Mouse (Mus musculus) lung, postnatal 0 days (tissue): ENCODE measurements around the gene Fars2. TPM values are rescaled to one million over a fixed set of nuclear protein-coding genes. Genes with fewer than 3 reads are reported as not detected.
A peak's percentile ranks its signal among the peaks of the same experiment; 100 is the strongest.

ENCODE experiments used
- ATAC-seq: fragments of 200-750 bp; cut with Nextera tagmentation; 2 replicates; pipeline ENCODE4 v1.8.0; 2017; ENCODE audit warnings: moderate library complexity
- DNase-seq: peaks from one replicate; pipeline ENCODE4 v3.0.0-alpha.2; 2016; ENCODE audit warnings: low spot score
- H3K27ac ChIP-seq: fragments of 300-500 bp; sonication (generic); 2 replicates; pipeline ENCODE4 v1.5.1; 2014; ENCODE audit warnings: antibody characterized with exemption, mild to moderate bottlenecking, low read length, mixed read lengths
- H3K27me3 ChIP-seq: fragments of 300-500 bp; sonication (generic); replicated peaks from 2 replicates; pipeline ENCODE4 v1.6.1; 2014; ENCODE audit warnings: low read length, mixed read lengths; ENCODE audit not compliant: insufficient read depth
- H3K36me3 ChIP-seq: fragments of 300-500 bp; sonication (generic); 2 replicates; pipeline ENCODE4 v1.6.1; 2014; ENCODE audit warnings: low read length, mixed read lengths; ENCODE audit not compliant: insufficient read depth
- H3K4me1 ChIP-seq: fragments of 300-500 bp; sonication (generic); 2 replicates; pipeline ENCODE4 v1.6.1; 2014; ENCODE audit warnings: antibody characterized with exemption, low read depth, low read length, mixed read lengths; ENCODE audit not compliant: insufficient read depth
- H3K4me2 ChIP-seq: fragments of 300-500 bp; sonication (generic); replicated peaks from 2 replicates; pipeline ENCODE4 v1.6.1; 2014; ENCODE audit warnings: low read depth, mild to moderate bottlenecking, low read length, moderate library complexity, mixed read lengths
- H3K4me3 ChIP-seq: fragments of 300-500 bp; sonication (generic); 2 replicates; pipeline ENCODE4 v1.5.1; 2014; ENCODE audit warnings: low read depth, low read length
- H3K9ac ChIP-seq: fragments of 300-500 bp; sonication (generic); replicated peaks from 2 replicates; pipeline ENCODE4 v1.6.1; 2014; ENCODE audit warnings: low read depth, mild to moderate bottlenecking
- H3K9me3 ChIP-seq: fragments of 300-500 bp; sonication (generic); 2 replicates; pipeline ENCODE4 v1.6.1; 2016; ENCODE audit warnings: low read length, mixed read lengths
- CTCF ChIP-seq: IDR thresholded peaks from 2 replicates; pipeline ENCODE4 v1.5.1; 2016; ENCODE audit warnings: antibody characterized with exemption, mild to moderate bottlenecking
- EP300 ChIP-seq: IDR thresholded peaks from 2 replicates; pipeline ENCODE4 v1.6.1; 2016; ENCODE audit warnings: antibody characterized with exemption, mild to moderate bottlenecking, control low read depth
- WGBS: fragments of 180-500 bp; shearing (Covaris S2); extraction: QIAGEN DNeasy Blood & Tissue Kit; methylation state at CpG from one replicate; pipeline ENCODE4 v1.1.7; 2014; 5-methylcytosine and 5-hydroxymethylcytosine counted together
- polyA plus RNA-seq: library from polyadenylated mRNA; unstranded; fragments of >200 nt; fragmentation: Nextera tagmentation; extraction: Ambion mirVana; gene quantifications from 2 replicates; pipeline ENCODE4 v1.2.1, GENCODE M21; 2015

The Fars2 gene
- polyA plus RNA-seq, 1 experiment from 2014 or later = 33.2 TPM

DNA sequence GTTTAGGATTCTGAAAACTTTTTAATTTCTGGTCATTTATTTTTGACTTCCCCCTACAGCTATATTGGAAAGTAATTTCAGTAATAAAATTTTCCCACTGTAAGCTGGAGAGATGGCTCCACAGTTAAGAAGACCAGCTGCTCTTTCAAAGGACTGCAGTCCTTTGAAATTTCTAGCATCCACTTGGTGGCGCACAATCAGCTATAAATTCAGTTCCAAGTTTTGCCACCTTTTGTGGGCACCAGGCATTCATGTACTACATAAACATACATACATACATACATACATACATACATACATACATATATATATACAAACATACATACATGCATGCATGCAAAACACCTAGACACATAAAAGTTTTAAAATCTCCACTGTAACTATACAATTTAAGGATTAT, 153.7 kb downstream of the Fars2 start:
- Histone ChIP-seq H3K4me3 (no peak overlapping the region), H3K36me3 (no peaks in the 10 kb centered on the region), H3K27ac (no peak overlapping the region), H3K9me3 (no peaks in the 10 kb centered on the region), H3K9ac (no peak overlapping the region), H3K4me2 (no peak overlapping the region), H3K27me3 (no peaks in the 10 kb centered on the region), H3K4me1 (no peaks in the 10 kb centered on the region)
- no peak for TF ChIP-seq EP300
- TF ChIP-seq CTCF = no peak
- WGBS = 90% methylated on average over 1 of the region's 1 CpGs
- DNase-seq = no peak
- no peak for ATAC-seq

DNA sequence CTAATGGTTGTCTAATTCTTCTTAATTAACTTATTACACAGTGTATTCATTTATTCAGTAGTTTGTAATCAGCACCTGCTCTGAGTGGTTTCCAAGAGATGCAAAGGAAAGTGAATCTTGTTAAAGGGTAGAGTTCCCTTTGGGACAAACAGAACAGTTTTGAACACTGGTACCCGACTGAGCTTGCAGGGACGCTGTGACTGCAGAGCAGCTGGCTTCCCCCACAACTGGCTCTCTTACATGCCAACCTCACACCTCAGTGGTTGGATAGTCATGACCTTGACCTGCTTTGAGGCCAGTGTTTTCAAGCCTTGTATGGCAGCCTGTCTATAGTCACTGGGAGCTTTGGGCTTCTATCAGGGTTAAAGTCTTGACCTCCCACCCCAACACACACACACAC, 156.3 kb downstream of the Fars2 start:
- Histone ChIP-seq H3K36me3 (no peaks in the 10 kb centered on the region), H3K9ac (no peak overlapping the region), H3K27me3 (no peaks in the 10 kb centered on the region), H3K4me3 (no peak overlapping the region), H3K9me3 (no peaks in the 10 kb centered on the region), H3K4me1 (no peaks in the 10 kb centered on the region), H3K4me2 (no peak overlapping the region), H3K27ac (no peak overlapping the region)
- ATAC-seq (no peak), DNase-seq (no peak)
- TF ChIP-seq EP300 (no peak), CTCF (no peak)
- 72% methylated on average over 2 of the region's 2 CpGs for WGBS

DNA sequence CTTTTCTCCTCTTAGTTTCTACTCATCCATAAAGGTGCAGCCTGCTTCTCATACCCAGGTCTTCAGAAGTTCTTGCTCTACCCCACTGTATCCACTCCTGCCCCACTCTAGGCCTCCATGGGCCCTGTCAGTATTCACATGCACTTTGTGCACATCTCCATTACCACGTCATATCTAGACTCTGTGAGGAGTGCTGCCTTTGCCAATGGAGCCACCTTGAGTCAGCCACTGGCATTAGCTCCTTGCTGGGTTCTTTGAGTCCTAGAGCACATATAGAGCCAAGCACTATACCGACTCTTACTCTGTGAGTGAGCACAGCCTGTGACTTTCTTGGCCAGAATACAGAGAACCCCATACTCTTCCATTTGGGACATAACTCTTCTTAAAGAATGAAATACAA, 159.0 kb downstream of the Fars2 start:
- no peaks in the 10 kb centered on the region for H3K4me1 ChIP-seq
- H3K36me3 ChIP-seq = no peaks in the 10 kb centered on the region
- no peaks in the 10 kb centered on the region for H3K9me3 ChIP-seq
- H3K4me2 ChIP-seq = no peak overlapping the region
- no peak overlapping the region for H3K27ac ChIP-seq
- no peak overlapping the region for H3K9ac ChIP-seq
- H3K27me3 ChIP-seq = no peaks in the 10 kb centered on the region
- H3K4me3 ChIP-seq = no peak overlapping the region
- DNase-seq (no peak), ATAC-seq (no peak)
- TF ChIP-seq CTCF (peak; percentile 58), EP300 (no peak)
- 79% methylated on average over 2 of the region's 2 CpGs for WGBS

DNA sequence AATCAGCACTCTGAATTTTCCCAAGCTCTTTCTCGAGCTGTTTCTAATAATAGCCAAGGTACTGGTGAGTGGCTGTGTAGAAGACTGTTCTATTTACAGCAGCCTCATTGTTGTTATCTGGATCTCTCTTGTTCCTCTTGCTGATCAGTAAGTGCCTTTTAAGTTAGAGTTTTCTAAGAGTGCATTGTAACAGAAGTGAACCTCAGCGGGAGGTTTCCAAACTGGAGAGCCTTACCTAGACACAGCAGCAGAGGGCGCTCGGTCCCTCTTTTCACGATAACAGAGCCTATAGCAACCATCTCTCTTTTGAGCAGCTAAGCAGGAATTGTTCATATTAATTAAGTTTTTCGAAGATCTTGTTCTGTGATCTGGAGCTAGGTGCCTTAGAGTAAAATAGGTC, 164.8 kb downstream of the Fars2 start:
- no peak overlapping the region for H3K4me3 ChIP-seq
- H3K9ac ChIP-seq = no peak overlapping the region
- H3K9me3 ChIP-seq = no peaks in the 10 kb centered on the region
- H3K27ac ChIP-seq = no peak overlapping the region
- H3K4me1 ChIP-seq = no peaks in the 10 kb centered on the region
- H3K36me3 ChIP-seq = no peaks in the 10 kb centered on the region
- TF ChIP-seq EP300 = peak; percentile 20; the same call in 1 of the 2 replicates
- peak; percentile 90 for TF ChIP-seq CTCF
- WGBS = 6% methylated on average over 6 of the region's 6 CpGs
- ATAC-seq = peak; percentile 65; the same call in 1 of the 2 replicates
- H3K4me2 ChIP-seq = no peak overlapping the region
- H3K27me3 ChIP-seq = no peaks in the 10 kb centered on the region
- peak; percentile 87 for DNase-seq

DNA sequence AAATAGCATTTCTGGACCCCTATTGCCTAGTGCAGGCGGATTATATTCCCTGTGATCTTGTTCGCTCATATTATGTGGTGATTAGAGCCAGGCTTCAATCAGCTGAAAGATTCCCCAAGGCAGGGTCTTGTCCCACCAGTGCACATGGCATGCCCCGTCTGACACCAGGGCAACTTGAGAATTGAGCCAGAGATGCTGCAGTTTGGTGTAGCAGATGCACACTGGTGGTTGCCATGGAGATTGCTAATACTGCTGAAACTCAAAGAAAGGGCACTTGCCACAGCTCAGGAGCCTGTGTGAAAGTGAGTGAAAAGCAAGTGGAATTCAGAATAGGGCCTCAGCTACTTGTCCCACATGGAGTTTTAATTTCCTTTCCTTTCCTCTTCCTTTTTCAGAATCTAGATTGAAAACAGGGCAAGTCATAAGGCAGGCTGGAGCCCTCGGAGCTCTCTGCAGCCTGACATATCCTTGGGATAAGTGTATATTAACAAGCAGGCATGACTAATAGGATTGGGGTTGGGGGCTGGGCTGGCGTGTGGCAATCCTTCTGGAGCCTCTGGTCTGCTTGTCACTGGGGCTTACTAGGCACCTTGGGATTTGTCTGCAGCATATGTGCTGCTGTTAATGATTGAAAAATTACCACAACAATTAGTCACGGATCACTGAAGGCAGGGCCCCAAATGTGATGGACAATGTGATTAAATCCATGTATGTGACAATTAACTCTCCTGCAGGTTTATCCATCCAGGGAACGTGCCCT, 165.8 kb downstream of the Fars2 start:
- H3K9ac ChIP-seq = no peak overlapping the region
- no peak for TF ChIP-seq EP300
- no peak for TF ChIP-seq CTCF

DNA sequence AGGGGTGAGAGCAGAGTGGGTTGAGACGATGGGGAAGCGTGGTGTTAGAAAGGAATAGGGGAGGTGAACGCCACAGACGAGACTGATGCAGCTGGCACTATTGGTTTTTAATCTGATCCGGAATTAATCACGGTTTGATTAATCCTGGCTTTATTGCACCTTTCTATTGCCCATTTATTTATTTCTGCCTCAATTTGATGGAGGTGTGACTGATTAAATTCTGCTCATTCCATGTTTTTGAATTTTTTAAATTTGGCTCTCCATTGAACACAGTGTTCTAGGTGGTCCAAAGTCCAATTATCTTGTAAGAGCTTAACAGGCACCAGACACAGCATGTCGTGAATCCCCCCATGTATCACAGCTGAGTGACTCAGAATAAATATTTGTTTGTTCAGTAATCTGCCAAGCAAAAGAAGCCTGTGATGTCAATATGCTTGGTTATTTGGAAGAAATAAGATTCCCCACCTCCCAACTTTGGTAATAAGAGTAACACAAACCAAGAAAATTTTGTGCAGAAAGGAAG, 166.4 kb downstream of the Fars2 start:
- no peaks in the 10 kb centered on the region for H3K4me1 ChIP-seq
- no peak for ATAC-seq
- WGBS = 83% methylated on average over 7 of the region's 7 CpGs

More for the DNA sequence above, 165.8 kb downstream of the Fars2 start:
- no peak overlapping the region for H3K4me2 ChIP-seq
- DNase-seq (no peak), ATAC-seq (no peak)
- H3K27me3 ChIP-seq = no peaks in the 10 kb centered on the region
- H3K4me1 ChIP-seq = no peaks in the 10 kb centered on the region
- no peaks in the 10 kb centered on the region for H3K9me3 ChIP-seq
- no peaks in the 10 kb centered on the region for H3K36me3 ChIP-seq
- 69% methylated on average over 7 of the region's 7 CpGs for WGBS
- H3K27ac ChIP-seq = no peak overlapping the region
- H3K4me3 ChIP-seq = no peak overlapping the region

More for the DNA sequence above, 166.4 kb downstream of the Fars2 start:
- H3K4me3 ChIP-seq = no peak overlapping the region
- DNase-seq = no peak
- no peak overlapping the region for H3K4me2 ChIP-seq
- H3K27me3 ChIP-seq = no peaks in the 10 kb centered on the region
- no peak overlapping the region for H3K9ac ChIP-seq
- no peaks in the 10 kb centered on the region for H3K36me3 ChIP-seq
- no peak for TF ChIP-seq CTCF
- no peak for TF ChIP-seq EP300
- H3K9me3 ChIP-seq = no peaks in the 10 kb centered on the region
- H3K27ac ChIP-seq = no peak overlapping the region
